Mouse (Mus musculus) forebrain, embryonic 16.5 days (tissue): ENCODE measurements around the gene Galnt2. TPM values are rescaled to one million over a fixed set of nuclear protein-coding genes. Genes with fewer than 3 reads are reported as not detected.
A peak's percentile ranks its signal among the peaks of the same experiment; 100 is the strongest.

Experiments
- ATAC-seq: fragments of 200-750 bp; cut with Nextera tagmentation; 2 replicates; pipeline ENCODE4 v1.8.0; 2017; ENCODE audit warnings: mild to moderate bottlenecking, moderate library complexity
- H3K27ac ChIP-seq: fragments of 300-500 bp; sonication (generic); 2 replicates; pipeline ENCODE4 v1.5.1; 2014; ENCODE audit warnings: low read length, control low read depth
- H3K27me3 ChIP-seq: fragments of 300-500 bp; sonication (generic); replicated peaks from 2 replicates; pipeline ENCODE4 v1.6.1; 2014; ENCODE audit warnings: low read length; ENCODE audit not compliant: control insufficient read depth, insufficient read depth
- H3K36me3 ChIP-seq: fragments of 300-500 bp; sonication (generic); 2 replicates; pipeline ENCODE4 v1.6.1; 2014; ENCODE audit not compliant: control insufficient read depth, insufficient read depth
- H3K4me1 ChIP-seq: fragments of 300-500 bp; sonication (generic); replicated peaks from 2 replicates; pipeline ENCODE4 v1.6.1; 2014; ENCODE audit warnings: low read length; ENCODE audit not compliant: control insufficient read depth, insufficient read depth
- H3K4me2 ChIP-seq: fragments of 300-500 bp; sonication (generic); 2 replicates; pipeline ENCODE4 v1.6.1; 2014; ENCODE audit warnings: mild to moderate bottlenecking, low read length, control low read depth
- H3K4me3 ChIP-seq: fragments of 300-500 bp; sonication (generic); replicated peaks from 2 replicates; pipeline ENCODE4 v1.5.1; 2014; ENCODE audit warnings: mild to moderate bottlenecking, low read length, control low read depth
- H3K9ac ChIP-seq: fragments of 300-500 bp; sonication (generic); replicated peaks from 2 replicates; pipeline ENCODE4 v1.6.1; 2014; ENCODE audit warnings: low read depth, low read length, control low read depth
- H3K9me3 ChIP-seq: fragments of 300-500 bp; sonication (generic); 2 replicates; pipeline ENCODE4 v1.6.1; 2016; ENCODE audit warnings: low read length; ENCODE audit not compliant: control insufficient read depth
- WGBS: fragments of 180-500 bp; shearing (Covaris S2); extraction: QIAGEN DNeasy Blood & Tissue Kit; methylation state at CpG from one replicate; pipeline ENCODE4 v1.1.7; 2014; 5-methylcytosine and 5-hydroxymethylcytosine counted together
- polyA plus RNA-seq: library from polyadenylated mRNA; unstranded; fragments of >200 nt; fragmentation: Nextera tagmentation; extraction: Ambion mirVana; gene quantifications from 2 replicates; pipeline ENCODE4 v1.2.1, GENCODE M21; 2015

The Galnt2 gene
- polyA plus RNA-seq, 1 experiment from 2014 or later: 47.8 TPM

DNA sequence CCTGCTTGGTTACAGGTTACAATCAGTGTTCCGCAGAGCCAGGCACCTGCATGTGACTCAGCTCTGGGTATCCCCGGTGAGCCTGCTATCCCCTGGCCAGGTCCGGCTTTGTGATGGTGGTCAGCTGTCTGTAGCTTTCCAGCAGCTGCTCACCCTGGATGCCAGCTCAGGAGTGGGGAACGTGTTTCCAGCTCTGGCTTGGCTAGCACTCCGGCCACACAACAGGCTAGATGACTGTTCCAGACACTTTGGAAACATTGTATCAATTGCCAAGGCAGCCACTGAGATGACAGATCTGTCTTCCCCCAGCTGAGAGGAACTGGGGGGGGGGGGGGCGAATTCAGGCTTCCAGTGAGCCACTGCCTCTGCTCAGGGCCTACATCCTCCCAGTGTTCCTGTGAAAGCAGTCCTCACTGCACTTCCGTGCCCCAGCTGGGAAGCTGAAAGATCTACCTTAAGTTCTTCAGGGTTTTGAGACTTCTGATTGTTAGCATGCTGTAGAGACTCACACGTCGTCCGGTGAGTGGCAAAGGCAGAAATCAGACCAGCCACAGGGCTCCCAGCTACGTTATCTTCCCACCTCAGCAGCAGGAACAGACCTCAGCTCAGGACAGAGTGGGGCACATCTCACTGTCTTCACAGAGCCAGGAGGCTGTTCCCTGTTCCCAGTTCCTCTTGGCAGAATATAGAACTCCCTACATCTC is 87.6 kb downstream of the Galnt2 start:
- Histone ChIP-seq H3K9me3 (no peaks in the 10 kb centered on the region), H3K27me3 (no peaks in the 10 kb centered on the region), H3K36me3 (no peaks in the 10 kb centered on the region), H3K27ac (no peak overlapping the region), H3K4me1 (peaks cover 60% of the 10 kb centered on the region), H3K4me3 (no peak overlapping the region), H3K4me2 (no peak overlapping the region), H3K9ac (no peak overlapping the region)
- 67% methylated on average over 11 of the region's 11 CpGs for WGBS
- ATAC-seq: no peak

- peaks cover 58% of the 10 kb centered on the region for H3K4me1 ChIP-seq
Measured at GRCm38 (mm10) chr8:124319316-124319652, 88.1 kb downstream of the Galnt2 start.

GRCm38 (mm10) chr8:124321227-124321840 is 90.1 kb downstream of the Galnt2 start:
- Histone ChIP-seq H3K36me3 (peaks cover 10% of the 10 kb centered on the region), H3K4me3 (no peak overlapping the region), H3K4me1 (peaks cover 45% of the 10 kb centered on the region), H3K9ac (no peak overlapping the region; the same call in 1 of the 2 replicates), H3K27me3 (no peaks in the 10 kb centered on the region), H3K4me2 (no peak overlapping the region), H3K9me3 (no peaks in the 10 kb centered on the region), H3K27ac (peak overlapping the region; percentile 57)
- ATAC-seq: peak; percentile 57; the same call in 1 of the 2 replicates
- WGBS: 43% methylated on average over 12 of the region's 12 CpGs

More at GRCm38 (mm10) chr8:124319316-124319652, 88.1 kb downstream of the Galnt2 start:
- Histone ChIP-seq H3K9ac (no peak overlapping the region), H3K27me3 (no peaks in the 10 kb centered on the region), H3K9me3 (no peaks in the 10 kb centered on the region), H3K36me3 (peaks cover 4% of the 10 kb centered on the region), H3K4me3 (no peak overlapping the region), H3K4me2 (no peak overlapping the region), H3K27ac (no peak overlapping the region)
- WGBS: 89% methylated on average over 4 of the region's 4 CpGs
- ATAC-seq: no peak

GRCm38 (mm10) chr8:124323356-124323755 is 92.2 kb downstream of the Galnt2 start:
- H3K9me3 ChIP-seq: no peaks in the 10 kb centered on the region
- H3K4me1 ChIP-seq: peaks cover 32% of the 10 kb centered on the region
- WGBS: 81% methylated on average over 14 of the region's 14 CpGs
- peaks cover 10% of the 10 kb centered on the region for H3K36me3 ChIP-seq
- H3K4me3 ChIP-seq: no peak overlapping the region
- H3K27ac ChIP-seq: no peak overlapping the region
- no peak for ATAC-seq
- H3K4me2 ChIP-seq: no peak overlapping the region
- H3K9ac ChIP-seq: no peak overlapping the region
- no peaks in the 10 kb centered on the region for H3K27me3 ChIP-seq

DNA sequence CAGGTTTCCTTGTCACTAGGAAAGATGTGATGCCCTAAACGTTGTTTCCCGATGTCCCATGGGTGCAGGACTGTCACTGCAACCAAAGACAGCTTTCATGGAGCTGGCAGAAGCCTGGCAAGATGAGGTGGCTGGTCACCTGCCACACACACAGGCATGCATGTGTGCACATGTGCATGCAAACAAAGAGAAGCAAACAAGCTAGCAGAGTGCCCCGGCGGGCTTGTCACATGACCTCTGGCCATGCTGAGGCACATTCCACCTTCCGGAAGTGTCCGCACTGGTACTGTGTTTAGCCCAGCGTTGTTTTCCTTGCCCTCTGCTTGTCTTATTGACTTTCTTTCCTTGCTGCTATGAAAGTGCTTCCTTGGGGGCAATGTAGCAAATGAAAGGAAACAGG is 97.1 kb downstream of the Galnt2 start:
- H3K27me3 ChIP-seq: no peaks in the 10 kb centered on the region
- H3K27ac ChIP-seq: no peak overlapping the region
- no peak overlapping the region for H3K9ac ChIP-seq
- H3K9me3 ChIP-seq: no peaks in the 10 kb centered on the region
- H3K36me3 ChIP-seq: peaks cover 10% of the 10 kb centered on the region
- H3K4me2 ChIP-seq: no peak overlapping the region
- ATAC-seq: no peak
- peaks cover 5% of the 10 kb centered on the region; the same call in 1 of the 2 replicates for H3K4me1 ChIP-seq
- 89% methylated on average over 7 of the region's 7 CpGs for WGBS
- no peak overlapping the region for H3K4me3 ChIP-seq

- Histone ChIP-seq H3K27me3 (no peaks in the 10 kb centered on the region), H3K9me3 (no peaks in the 10 kb centered on the region), H3K9ac (no peak overlapping the region), H3K36me3 (peaks cover 5% of the 10 kb centered on the region), H3K4me1 (peaks cover 5% of the 10 kb centered on the region; the same call in 1 of the 2 replicates), H3K27ac (no peak overlapping the region), H3K4me3 (no peak overlapping the region), H3K4me2 (no peak overlapping the region)
- WGBS: 57% methylated on average over 10 of the region's 10 CpGs
- ATAC-seq: no peak
Measured at GRCm38 (mm10) chr8:124329690-124330089, 98.5 kb downstream of the Galnt2 start.

- Histone ChIP-seq H3K9me3 (no peaks in the 10 kb centered on the region), H3K27ac (peak overlapping the region; percentile 41; the same call in 1 of the 2 replicates), H3K4me3 (no peak overlapping the region), H3K4me2 (no peak overlapping the region), H3K9ac (no peak overlapping the region), H3K4me1 (peaks cover 5% of the 10 kb centered on the region; the same call in 1 of the 2 replicates), H3K36me3 (peaks cover 5% of the 10 kb centered on the region), H3K27me3 (no peaks in the 10 kb centered on the region)
- peak; percentile 91 for ATAC-seq
- 45% methylated on average over 2 of the region's 3 CpGs for WGBS
Measured at GRCm38 (mm10) chr8:124330433-124330832, 99.2 kb downstream of the Galnt2 start.

- Histone ChIP-seq H3K9ac (no peak overlapping the region), H3K4me1 (peaks cover 5% of the 10 kb centered on the region; the same call in 1 of the 2 replicates), H3K4me3 (no peak overlapping the region), H3K9me3 (no peaks in the 10 kb centered on the region), H3K27ac (peak overlapping the region; percentile 41), H3K36me3 (peaks cover 2% of the 10 kb centered on the region; the same call in 1 of the 2 replicates), H3K4me2 (no peak overlapping the region), H3K27me3 (no peaks in the 10 kb centered on the region)
- no peak for ATAC-seq
- WGBS: 97% methylated on average over 3 of the region's 3 CpGs
Measured at GRCm38 (mm10) chr8:124331094-124331493, 99.9 kb downstream of the Galnt2 start.

DNA sequence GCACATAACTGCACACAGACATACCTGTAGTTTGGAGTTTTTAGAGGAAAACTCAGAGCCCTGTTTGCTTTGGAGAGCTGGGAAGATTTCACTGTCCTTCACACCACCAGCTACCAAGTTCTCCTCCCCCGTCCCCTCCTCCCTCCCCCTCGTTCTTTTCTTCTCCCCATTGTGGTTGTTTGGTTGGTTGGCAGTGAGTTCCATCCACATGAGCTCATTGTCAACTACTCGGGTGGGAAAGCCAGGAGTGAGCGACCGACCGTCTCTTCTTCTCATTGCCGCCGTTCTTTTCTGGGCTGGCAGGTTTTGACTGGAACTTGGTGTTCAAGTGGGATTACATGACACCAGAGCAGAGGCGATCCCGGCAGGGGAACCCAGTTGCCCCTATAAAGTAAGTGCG is 100.5 kb downstream of the Galnt2 start:
- H3K9me3 ChIP-seq: no peaks in the 10 kb centered on the region
- no peak overlapping the region for H3K4me2 ChIP-seq
- ATAC-seq: no peak
- H3K9ac ChIP-seq: no peak overlapping the region
- peaks cover 5% of the 10 kb centered on the region; the same call in 1 of the 2 replicates for H3K4me1 ChIP-seq
- 59% methylated on average over 11 of the region's 11 CpGs for WGBS
- no peaks in the 10 kb centered on the region for H3K27me3 ChIP-seq
- H3K27ac ChIP-seq: no peak overlapping the region
- peaks cover 2% of the 10 kb centered on the region; the same call in 1 of the 2 replicates for H3K36me3 ChIP-seq
- no peak overlapping the region for H3K4me3 ChIP-seq
